Mouse (Mus musculus): ENCODE measurements around the gene Gm5728.
"Not testable (repeated sequence)": the region's sequence is repeated elsewhere in the genome, so short reads cannot be mapped to it uniquely, and the experiment has no call there.

Gm5728 gene

GRCm38 (mm10) chr7:20375310-20375709 lies at the start of gene Gm5728:
TSS of gene Gm5728 (minus strand) at chr7:20375410.
- DNase-seq (ENCODE audit: extremely low read depth, insufficient read length, low spot score): not testable (repeated sequence)

DNA sequence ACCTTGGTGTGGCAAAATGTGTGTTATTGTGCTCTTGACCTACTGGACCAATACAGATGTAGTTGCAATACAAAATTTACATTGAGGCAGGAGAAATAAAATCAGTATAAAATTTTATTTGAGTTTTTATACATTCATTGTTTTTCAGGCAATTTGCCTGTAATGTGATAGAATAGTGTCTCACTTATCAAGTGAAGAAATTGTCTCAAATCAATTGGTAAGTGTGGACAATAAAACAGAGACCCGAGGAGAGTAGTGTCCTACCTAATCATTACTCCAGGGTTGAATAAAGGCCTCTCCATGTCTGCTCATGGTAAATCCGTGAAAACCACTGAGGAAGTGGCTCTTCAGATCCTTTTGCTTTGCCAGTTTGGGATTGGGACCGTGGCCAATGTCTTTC lies 42.4 kb upstream of the Gm5728 start, which contains the start of gene Vmn1r100:
Gene Vmn1r100, plus strand, starts transcription at position 301 of the 400 bp plus-strand sequence.
- not testable (repeated sequence) for DNase-seq (ENCODE audit: extremely low read depth, insufficient read length, low spot score)

DNA sequence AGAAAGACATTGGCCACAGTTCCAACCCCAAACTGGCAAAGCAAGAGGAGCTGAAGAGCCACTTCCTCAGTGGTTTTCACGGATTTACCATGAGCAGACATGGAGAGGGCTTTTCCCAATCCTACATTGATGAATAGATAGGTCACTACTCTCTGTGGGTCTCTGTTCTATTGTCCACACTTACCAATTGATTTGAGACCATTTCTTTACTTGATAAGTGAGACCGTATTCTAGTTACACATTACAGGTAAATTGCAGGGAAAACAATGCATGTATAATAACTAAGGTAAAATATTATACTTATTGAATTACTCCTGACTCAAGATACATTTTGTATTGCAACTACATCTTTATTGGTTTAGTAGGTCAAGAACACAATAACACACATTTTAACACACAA lies 41.2 kb downstream of the Gm5728 start, which contains the start of gene Gm4133:
Gene Gm4133, minus strand, starts transcription at position 101 of the 400 bp plus-strand sequence.
- DNase-seq (ENCODE audit: extremely low read depth, insufficient read length, low spot score): not testable (repeated sequence)

All from 3134 (cell line).